Mouse (Mus musculus): Measurements from ENCODE around the gene Rab22a. TPM values are rescaled to one million over a fixed set of nuclear protein-coding genes. Genes with fewer than 3 reads are reported as not detected.

Rab22a gene
- total RNA-seq (2012; rRNA removed): 5.9 and 11.0 TPM in 2 replicates
- 7.9 and 9.3 TPM in 2 replicates for total RNA-seq (2014; rRNA removed)
- polyA plus RNA-seq (2012; ENCODE audit: insufficient read length, low read depth): 15.3 and 16.9 TPM in 2 replicates

- H3K4me1 ChIP-seq (ENCODE audit: control insufficient read depth in 1 of 2, insufficient read depth in 2 of 2): peaks cover 4 to 22% of the 10 kb centered on the region in 2 experiments
- H3K4me2 ChIP-seq (ENCODE audit: insufficient read depth, low read depth, poor library complexity, severe bottlenecking): peak within 1 kb of the TSS; percentile 95
- in situ Hi-C loops (cut with MboI; ENCODE audit: low pct_ligation_motif_present, low pct_unique_long_range_greater_than_20kb, low sequenced_read_pairs) (no loop called here), dilution Hi-C loops (cut with MboI; ENCODE audit: extremely low pct_ligation_motif_present, extremely low pct_unique_long_range_greater_than_20kb, low sequenced_read_pairs) (no loop called here)
- peak within 1 kb of the TSS; percentile 83 to 97 (median 96) for H3K4me3 ChIP-seq (replicated peaks in 1 of 3; ENCODE audit: low read depth in 2 of 3, low read length in 2 of 3, poor library complexity in 1 of 3)
- H3K27me3 ChIP-seq (replicated peaks): no peaks in the 10 kb centered on the region
- no peak within 1 kb of the TSS for H3K27ac ChIP-seq (ENCODE audit: insufficient read depth, low read depth)
- no peak for TF ChIP-seq RAD21 (IDR thresholded peaks at IDR 0.05; ENCODE audit: low read depth, low read length)
- TF ChIP-seq SMC3 (IDR thresholded peaks at IDR 0.05; ENCODE audit: low read depth, low read length): no peak
- TF ChIP-seq POLR2A (IDR thresholded peaks at IDR 0.05; ENCODE audit: low read depth, low read length): peak; percentile 86
- peak; percentile 69 for TF ChIP-seq USF2 (conservative IDR thresholded peaks at IDR 0.05; ENCODE audit: low read depth, low read length)
- TF ChIP-seq RCOR1 (conservative IDR thresholded peaks at IDR 0.05; ENCODE audit: low read depth, low read length): no peak
- no peak for TF ChIP-seq PAX5 (IDR thresholded peaks at IDR 0.05; ENCODE audit: low read length)
- no peak for TF ChIP-seq GABPA (IDR thresholded peaks at IDR 0.05; ENCODE audit: insufficient replicate concordance, low read depth, low read length)
- TF ChIP-seq JUND (conservative IDR thresholded peaks at IDR 0.05; ENCODE audit: low read depth, low read length): no peak
- 0 out of 2 replicates have a peak, but pooled peaks have one; percentile 43 for TF ChIP-seq TBP (conservative IDR thresholded peaks at IDR 0.05; ENCODE audit: low read depth, low read length)
- TF ChIP-seq USF1 (IDR thresholded peaks at IDR 0.05; ENCODE audit: low read depth, low read length): peak; percentile 90
- 0 out of 2 replicates have a peak, but pooled peaks have one; percentile 27 for TF ChIP-seq ELF1 (IDR thresholded peaks at IDR 0.05; ENCODE audit: low read depth, low read length)
- TF ChIP-seq CHD1 (IDR thresholded peaks at IDR 0.05; ENCODE audit: low read depth, low read length): no peak
- TF ChIP-seq HCFC1 (IDR thresholded peaks at IDR 0.05; ENCODE audit: low read depth, low read length): peak; percentile 65
- TF ChIP-seq BHLHE40 (IDR thresholded peaks at IDR 0.05; ENCODE audit: low read depth, low read length): peak; percentile 86
- peak; percentile 58 for TF ChIP-seq ZMIZ1 (IDR thresholded peaks at IDR 0.05; ENCODE audit: low read depth, low read length)
- no peak for TF ChIP-seq UBTF (IDR thresholded peaks at IDR 0.05; ENCODE audit: low read depth, low read length)
- no peak for TF ChIP-seq CTCF (conservative IDR thresholded peaks at IDR 0.05 in 1 of 2, IDR thresholded peaks at IDR 0.05 in 1 of 2; ENCODE audit: low read depth in 2 of 2, low read length in 2 of 2)
- TF ChIP-seq MAFK (IDR thresholded peaks at IDR 0.05; ENCODE audit: insufficient replicate concordance, low read length): no peak
- TF ChIP-seq EP300 (IDR thresholded peaks at IDR 0.05; ENCODE audit: low read length): no peak
- TF ChIP-seq MYC (IDR thresholded peaks at IDR 0.05; ENCODE audit: low read depth, low read length): no peak
- TF ChIP-seq CHD2 (IDR thresholded peaks at IDR 0.05; ENCODE audit: low read length): no peak
- TF ChIP-seq TCF12 (IDR thresholded peaks at IDR 0.05; ENCODE audit: low read depth, low read length): peak; percentile 87
- TF ChIP-seq ETS1 (conservative IDR thresholded peaks at IDR 0.05; ENCODE audit: low read depth, low read length): no peak
- TF ChIP-seq POLR2AphosphoS2 (IDR thresholded peaks at IDR 0.05; ENCODE audit: low read depth, low read length): no peak
- TF ChIP-seq SIN3A (IDR thresholded peaks at IDR 0.05; ENCODE audit: low read length): peak; percentile 81
- TF ChIP-seq ZKSCAN1 (IDR thresholded peaks at IDR 0.05; ENCODE audit: borderline replicate concordance, low read depth, low read length): no peak
- TF ChIP-seq NELFE (IDR thresholded peaks at IDR 0.05; ENCODE audit: low read depth, low read length): peak; percentile 75; the same call in 1 of the 2 replicates
- no peak for TF ChIP-seq ZC3H11A (IDR thresholded peaks at IDR 0.05; ENCODE audit: low read depth, low read length)
- TF ChIP-seq JUN (IDR thresholded peaks at IDR 0.05; ENCODE audit: insufficient read depth, low read depth, low read length): no peak
- no peak for TF ChIP-seq IRF4 (IDR thresholded peaks at IDR 0.05; ENCODE audit: low read depth, low read length)
- no peak for TF ChIP-seq MEF2A (IDR thresholded peaks at IDR 0.05; ENCODE audit: borderline replicate concordance, low read depth, low read length)
- no peak for TF ChIP-seq E2F4 (IDR thresholded peaks at IDR 0.05; ENCODE audit: insufficient replicate concordance, low read depth, low read length)
- no peak; the same call in 1 of the 2 replicates for TF ChIP-seq MXI1 (IDR thresholded peaks at IDR 0.05; ENCODE audit: low read depth, low read length)
- no peak for TF ChIP-seq ZNF384 (IDR thresholded peaks at IDR 0.05; ENCODE audit: low read depth, low read length)
- peak; percentile 74; the same call in 1 of the 2 replicates for TF ChIP-seq MAZ (IDR thresholded peaks at IDR 0.05; ENCODE audit: low read depth, low read length)
- TF ChIP-seq NRF1 (IDR thresholded peaks at IDR 0.05; ENCODE audit: low read depth, low read length): peak; percentile 61; the same call in 1 of the 2 replicates
- no peak; the same call in 1 of the 2 replicates for TF ChIP-seq KAT2A (IDR thresholded peaks at IDR 0.05; ENCODE audit: insufficient replicate concordance, low read length)
- TF ChIP-seq MAX (IDR thresholded peaks at IDR 0.05; ENCODE audit: low read length): no peak
- peaks cover 18 to 32% of the 10 kb centered on the region in 2 experiments for H3K36me3 ChIP-seq (replicated peaks in 1 of 2; ENCODE audit: control insufficient read depth in 1 of 2, insufficient read depth in 1 of 2, low read length in 1 of 2)
- H3K9ac ChIP-seq (ENCODE audit: insufficient read depth, low read depth): peak within 1 kb of the TSS; percentile 95
- peaks cover 10% of the 10 kb centered on the region for H3K79me2 ChIP-seq (replicated peaks; ENCODE audit: control insufficient read depth, extremely low read depth, insufficient read depth, poor library complexity, severe bottlenecking)
- DNase-seq (ENCODE audit: extremely low read depth): peak; percentile 97
- no peaks in the 10 kb centered on the region for H3K9me3 ChIP-seq (replicated peaks; ENCODE audit: low read length)
These were observed at the start of gene Rab22a for GRCm38 (mm10) chr2:173659057-173659925. Gene Rab22a (plus strand): TSS chr2:173659760.
